Mouse (Mus musculus) hindbrain, embryonic 12.5 days (tissue): Measurements from ENCODE around the gene Klk13. TPM values are rescaled to one million over a fixed set of nuclear protein-coding genes. Genes with fewer than 3 reads are reported as not detected.

ENCODE experiments used
- ATAC-seq: fragments of 200-750 bp; cut with Nextera tagmentation; 2 replicates; pipeline ENCODE4 v1.8.0; 2017; ENCODE audit warnings: moderate TSS enrichment; ENCODE audit not compliant: low FRiP score
- H3K27ac ChIP-seq: fragments of 300-500 bp; sonication (generic); 2 replicates; pipeline ENCODE4 v1.5.1; 2016; ENCODE audit warnings: mild to moderate bottlenecking
- H3K27me3 ChIP-seq: fragments of 300-500 bp; sonication (generic); 2 replicates; pipeline ENCODE4 v1.6.1; 2016; ENCODE audit warnings: mild to moderate bottlenecking
- H3K36me3 ChIP-seq: fragments of 300-500 bp; sonication (generic); 2 replicates; pipeline ENCODE4 v1.6.1; 2016; ENCODE audit warnings: mild to moderate bottlenecking
- H3K4me1 ChIP-seq: fragments of 300-500 bp; sonication (generic); 2 replicates; pipeline ENCODE4 v1.6.1; 2016
- H3K4me2 ChIP-seq: fragments of 300-500 bp; sonication (generic); replicated peaks from 2 replicates; pipeline ENCODE4 v1.6.1; 2016; ENCODE audit warnings: mild to moderate bottlenecking
- H3K4me3 ChIP-seq: fragments of 300-500 bp; sonication (generic); 2 replicates; pipeline ENCODE4 v1.5.1; 2016; ENCODE audit warnings: mild to moderate bottlenecking
- H3K9ac ChIP-seq: fragments of 300-500 bp; sonication (generic); 2 replicates; pipeline ENCODE4 v1.6.1; 2016; ENCODE audit warnings: mild to moderate bottlenecking, moderate library complexity
- H3K9me3 ChIP-seq: fragments of 300-500 bp; sonication (generic); replicated peaks from 2 replicates; pipeline ENCODE4 v1.6.1; 2016; ENCODE audit warnings: mild to moderate bottlenecking
- WGBS: fragments of 180-500 bp; shearing (Covaris S2); methylation state at CpG from one replicate; pipeline ENCODE4 v1.1.7; 2016; 5-methylcytosine and 5-hydroxymethylcytosine counted together
- polyA plus RNA-seq: library from polyadenylated mRNA; unstranded; fragments of >200 nt; fragmentation: Nextera tagmentation; extraction: Ambion mirVana; gene quantifications from 2 replicates; pipeline ENCODE4 v1.2.1, GENCODE M21; 2016

Gene Klk13
- polyA plus RNA-seq, 1 experiment from 2014 or later, result not detected

GRCm38 (mm10) chr7:43774802-43775201, 62.4 kb downstream of the Klk13 start:
- Histone ChIP-seq H3K4me2 (no peak overlapping the region), H3K9me3 (no peaks in the 10 kb centered on the region), H3K27ac (no peak overlapping the region), H3K36me3 (no peaks in the 10 kb centered on the region), H3K9ac (no peak overlapping the region), H3K27me3 (no peaks in the 10 kb centered on the region), H3K4me3 (no peak overlapping the region), H3K4me1 (no peaks in the 10 kb centered on the region)
- ATAC-seq, result peak; percentile 47; the same call in 1 of the 2 replicates
- 37% methylated on average over 6 of the region's 6 CpGs for WGBS

DNA sequence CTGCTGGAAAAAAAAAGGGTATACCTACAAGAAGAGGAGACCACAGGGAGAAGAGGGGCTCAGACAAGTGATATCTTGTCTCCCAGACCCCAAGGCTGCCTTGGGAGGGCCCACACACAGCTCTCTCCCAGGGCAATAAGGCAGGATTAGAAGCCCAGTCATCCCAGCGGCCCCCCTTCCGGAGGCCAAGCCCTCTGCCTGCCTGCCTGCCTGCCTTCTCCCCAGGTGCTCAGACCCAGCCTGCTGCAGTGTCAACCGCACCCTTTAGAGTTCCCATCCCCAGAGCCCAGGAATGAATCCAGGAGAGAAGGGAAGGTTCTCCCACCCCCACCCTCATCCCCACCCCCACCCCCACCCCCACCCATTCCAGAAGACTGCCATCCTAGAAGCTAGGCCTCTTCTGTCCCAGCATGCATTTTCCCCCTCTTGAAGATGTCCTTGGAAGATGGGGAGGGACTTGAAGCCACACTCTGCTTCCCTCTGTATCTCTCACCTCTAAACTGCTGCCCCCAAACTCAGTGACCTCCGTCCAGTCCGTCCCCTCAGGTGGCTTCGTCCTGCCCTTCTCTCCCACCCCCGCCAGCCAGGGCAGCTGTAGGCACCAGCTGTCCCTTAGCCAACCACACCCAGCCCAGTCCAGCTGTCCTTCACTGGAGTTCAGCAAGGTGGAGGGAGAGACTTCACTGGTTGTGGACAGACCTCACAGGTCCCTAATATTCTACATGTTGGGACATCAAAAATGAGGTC, 63.1 kb downstream of the Klk13 start:
- no peak overlapping the region for H3K4me2 ChIP-seq
- no peak for ATAC-seq
- no peak overlapping the region for H3K4me3 ChIP-seq
- WGBS, result 43% methylated on average over 7 of the region's 7 CpGs
- no peaks in the 10 kb centered on the region for H3K36me3 ChIP-seq
- H3K27me3 ChIP-seq, result no peaks in the 10 kb centered on the region
- H3K27ac ChIP-seq, result no peak overlapping the region
- no peaks in the 10 kb centered on the region for H3K4me1 ChIP-seq
- no peak overlapping the region for H3K9ac ChIP-seq
- H3K9me3 ChIP-seq, result no peaks in the 10 kb centered on the region

DNA sequence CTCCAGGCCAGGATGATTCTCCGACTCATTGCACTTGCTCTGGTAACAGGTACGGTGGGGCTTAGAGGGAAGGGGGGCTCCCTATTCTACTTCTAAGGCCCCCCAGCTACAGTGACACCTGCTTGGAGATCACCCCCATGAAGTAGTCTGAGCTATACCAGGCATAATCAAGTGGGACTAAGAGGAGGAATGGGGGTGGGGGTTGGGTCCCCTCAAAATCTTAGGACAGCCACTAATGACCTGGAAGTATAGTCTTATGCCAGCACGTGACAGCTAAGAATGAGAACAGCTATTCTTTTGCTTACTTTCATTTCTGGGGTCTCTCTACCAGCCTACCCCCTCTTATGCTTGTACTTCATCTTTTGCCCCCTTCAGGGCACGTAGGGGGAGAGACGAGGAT, 64.1 kb downstream of the Klk13 start:
- WGBS, result 87% methylated on average over 5 of the region's 5 CpGs

More for the DNA sequence above, 64.1 kb downstream of the Klk13 start:
- ATAC-seq, result no peak
- Histone ChIP-seq H3K9me3 (no peaks in the 10 kb centered on the region), H3K9ac (no peak overlapping the region), H3K27me3 (no peaks in the 10 kb centered on the region; the same call in 1 of the 2 replicates), H3K4me3 (no peak overlapping the region), H3K4me1 (no peaks in the 10 kb centered on the region), H3K27ac (no peak overlapping the region), H3K36me3 (no peaks in the 10 kb centered on the region), H3K4me2 (no peak overlapping the region)

Other genes with a start within 250 kb of the Klk13 start
- 6.5 and 6.7 TPM in 2 replicates for gene Vsig10l, start 249.4 kb upstream of the Klk13 start, polyA plus RNA-seq
- gene Iglon5, start 222.5 kb upstream of the Klk13 start, polyA plus RNA-seq, result 3.4 and 4.2 TPM in 2 replicates
- gene 4931406B18Rik, start 206.6 kb upstream of the Klk13 start, polyA plus RNA-seq, result not detected in 2 replicates
- 0.70 and 1.4 TPM in 2 replicates for gene Cd33, start 168.1 kb upstream of the Klk13 start, polyA plus RNA-seq
- 8.4 and 9.6 TPM in 2 replicates for gene Zfp658, start 150.3 kb upstream of the Klk13 start, polyA plus RNA-seq
- gene Zfp719, start 133.0 kb upstream of the Klk13 start, polyA plus RNA-seq, result 17.2 and 17.6 TPM in 2 replicates
- 0.34 and 0.37 TPM in 2 replicates for gene Zfp819, start 105.4 kb upstream of the Klk13 start, polyA plus RNA-seq
- gene Ceacam18, start 77.9 kb upstream of the Klk13 start, polyA plus RNA-seq, result not detected in 2 replicates
- gene Siglece, start 52.4 kb upstream of the Klk13 start, polyA plus RNA-seq, result 0.18 and 0.44 TPM in 2 replicates
- 16.4 and 17.0 TPM in 2 replicates for gene Ctu1, start 40.6 kb upstream of the Klk13 start, polyA plus RNA-seq
- not detected in 2 replicates for gene Klk14, start 22.1 kb upstream of the Klk13 start, polyA plus RNA-seq
- not detected in 2 replicates for gene Klk12, start 56.3 kb downstream of the Klk13 start, polyA plus RNA-seq
- 0.22 and 0.30 TPM in 2 replicates for gene Klk11, start 62.0 kb downstream of the Klk13 start, polyA plus RNA-seq
- 0.27 and 0.92 TPM in 2 replicates for gene Klk10, start 68.5 kb downstream of the Klk13 start, polyA plus RNA-seq
- not detected in 2 replicates for gene Klk9, start 79.3 kb downstream of the Klk13 start, polyA plus RNA-seq
- gene Klk8, start 85.0 kb downstream of the Klk13 start, polyA plus RNA-seq, result 8.9 and 10.1 TPM in 2 replicates
- not detected in 2 replicates for gene Klk7, start 98.7 kb downstream of the Klk13 start, polyA plus RNA-seq
- not detected in 2 replicates for gene Klk6, start 111.9 kb downstream of the Klk13 start, polyA plus RNA-seq
- gene Klk5, start 129.4 kb downstream of the Klk13 start, polyA plus RNA-seq, result 0.17 and 0.68 TPM in 2 replicates
- gene Klk4, start 168.6 kb downstream of the Klk13 start, polyA plus RNA-seq, result 0.50 and 0.57 TPM in 2 replicates
- gene Klk15, start 221.2 kb downstream of the Klk13 start, polyA plus RNA-seq, result not detected in 2 replicates
- not detected in 2 replicates for gene Klk1b8, start 238.1 kb downstream of the Klk13 start, polyA plus RNA-seq